Mouse (Mus musculus): Measurements from ENCODE around the gene Dscaml1. TPM values are rescaled to one million over a fixed set of nuclear protein-coding genes. Genes with fewer than 3 reads are reported as not detected.

Gene Dscaml1
- total and polyA plus RNA-seq, 3 experiments: 0.55 to 2.9 (median 1.3) TPM

- DNase-seq: no peak
Measured at GRCm38 (mm10) chr9:45633036-45633435, 206.6 kb downstream of the Dscaml1 start.

GRCm38 (mm10) chr9:45634978-45635377 is 208.6 kb downstream of the Dscaml1 start:
- no peak for DNase-seq

GRCm38 (mm10) chr9:45637346-45637745 is 210.9 kb downstream of the Dscaml1 start:
- no peak for DNase-seq

- DNase-seq: no peak
Measured at GRCm38 (mm10) chr9:45638184-45638917, 211.9 kb downstream of the Dscaml1 start.

GRCm38 (mm10) chr9:45644833-45645388 is 218.5 kb downstream of the Dscaml1 start:
- no peak for DNase-seq

- DNase-seq: no peak
Measured at GRCm38 (mm10) chr9:45645526-45645925, 219.1 kb downstream of the Dscaml1 start.

GRCm38 (mm10) chr9:45651078-45651809 is 224.8 kb downstream of the Dscaml1 start:
- DNase-seq: no peak

GRCm38 (mm10) chr9:45651810-45652177 is 225.4 kb downstream of the Dscaml1 start:
- DNase-seq: no peak

- no peak for DNase-seq
Measured at GRCm38 (mm10) chr9:45657172-45658062, 231.0 kb downstream of the Dscaml1 start.

- DNase-seq: no peak
Measured at GRCm38 (mm10) chr9:45660191-45660590, 233.8 kb downstream of the Dscaml1 start.

- no peak for DNase-seq
Measured at GRCm38 (mm10) chr9:45662471-45662870, 236.0 kb downstream of the Dscaml1 start.

- DNase-seq: no peak
Measured at GRCm38 (mm10) chr9:45663386-45664315, 237.2 kb downstream of the Dscaml1 start.

GRCm38 (mm10) chr9:45664326-45664725 is 237.9 kb downstream of the Dscaml1 start:
- DNase-seq: no peak

- peak; percentile 7 for DNase-seq
Measured at GRCm38 (mm10) chr9:45664871-45665394, 238.5 kb downstream of the Dscaml1 start.

- DNase-seq: no peak
Measured at GRCm38 (mm10) chr9:45675931-45676330, 249.5 kb downstream of the Dscaml1 start.

- no peak for DNase-seq
Measured at GRCm38 (mm10) chr9:45676578-45676977, 250.2 kb downstream of the Dscaml1 start.

- no peak for DNase-seq
Measured at GRCm38 (mm10) chr9:45677236-45677781, 250.9 kb downstream of the Dscaml1 start.

- DNase-seq: no peak
Measured at GRCm38 (mm10) chr9:45677952-45678663, 251.7 kb downstream of the Dscaml1 start.

- no peak for DNase-seq
Measured at GRCm38 (mm10) chr9:45678664-45679026, 252.2 kb downstream of the Dscaml1 start.
